Mouse (Mus musculus) kidney, embryonic 15.5 days (tissue): ENCODE data around the gene Lingo3. TPM values are rescaled to one million over a fixed set of nuclear protein-coding genes. Genes with fewer than 3 reads are reported as not detected.

Experiments used
- ATAC-seq: fragments of 200-750 bp; cut with Nextera tagmentation; replicated peaks from 2 replicates; pipeline ENCODE4 v1.8.0; 2017; ENCODE audit warnings: moderate TSS enrichment; ENCODE audit not compliant: low FRiP score
- H3K27ac ChIP-seq: fragments of 300-500 bp; sonication (generic); 2 replicates; pipeline ENCODE4 v1.5.1; 2015; ENCODE audit warnings: mild to moderate bottlenecking, inconsistent platforms
- H3K27me3 ChIP-seq: fragments of 300-500 bp; sonication (generic); 2 replicates; pipeline ENCODE4 v1.6.1; 2015; ENCODE audit warnings: inconsistent platforms
- H3K36me3 ChIP-seq: fragments of 300-500 bp; sonication (generic); 2 replicates; pipeline ENCODE4 v1.6.1; 2015; ENCODE audit warnings: inconsistent platforms
- H3K4me1 ChIP-seq: fragments of 300-500 bp; sonication (generic); 2 replicates; pipeline ENCODE4 v1.6.1; 2015; ENCODE audit warnings: inconsistent platforms
- H3K4me2 ChIP-seq: fragments of 300-500 bp; sonication (generic); 2 replicates; pipeline ENCODE4 v1.6.1; 2015; ENCODE audit warnings: moderate library complexity, mild to moderate bottlenecking, inconsistent platforms
- H3K4me3 ChIP-seq: fragments of 300-500 bp; sonication (generic); replicated peaks from 2 replicates; pipeline ENCODE4 v1.5.1; 2015; ENCODE audit warnings: mild to moderate bottlenecking, inconsistent platforms
- H3K9ac ChIP-seq: fragments of 300-500 bp; sonication (generic); 2 replicates; pipeline ENCODE4 v1.6.1; 2015; ENCODE audit warnings: mild to moderate bottlenecking, inconsistent platforms
- H3K9me3 ChIP-seq: fragments of 300-500 bp; sonication (generic); replicated peaks from 2 replicates; pipeline ENCODE4 v1.6.1; 2016; ENCODE audit warnings: inconsistent platforms
- WGBS: fragments of 180-500 bp; shearing (Covaris S2); methylation state at CpG from one replicate; pipeline ENCODE4 v1.1.7; 2015; ENCODE audit warnings: mixed read lengths; 5-methylcytosine and 5-hydroxymethylcytosine counted together
- polyA plus RNA-seq: library from polyadenylated mRNA; unstranded; fragments of >200 nt; fragmentation: Nextera tagmentation; extraction: Ambion mirVana; gene quantifications from 2 replicates; pipeline ENCODE4 v1.2.1, GENCODE M21; 2015

Lingo3 gene
- polyA plus RNA-seq, 1 experiment from 2014 or later: 0.83 TPM

GRCm38 (mm10) chr10:80804916-80805315 lies 38.9 kb downstream of the Lingo3 start, which contains the start of gene Amh:
Gene Amh (plus strand): TSS chr10:80805243.
- Histone ChIP-seq H3K9me3 (no peaks in the 10 kb centered on the region), H3K27me3 (peaks cover 10% of the 10 kb centered on the region), H3K4me1 (peaks cover 55% of the 10 kb centered on the region), H3K9ac (peak within 1 kb of the TSS; percentile 15; the same call in 1 of the 2 replicates), H3K4me3 (no peak within 1 kb of the TSS), H3K36me3 (peaks cover 54% of the 10 kb centered on the region), H3K4me2 (no peak within 1 kb of the TSS), H3K27ac (no peak within 1 kb of the TSS)
- 70% methylated on average over 6 of the region's 6 CpGs for WGBS
- no peak for ATAC-seq

- H3K4me3 ChIP-seq: no peak overlapping the region
- H3K36me3 ChIP-seq: peaks cover 54% of the 10 kb centered on the region
- H3K4me2 ChIP-seq: no peak overlapping the region
- H3K9ac ChIP-seq: no peak overlapping the region
- H3K9me3 ChIP-seq: no peaks in the 10 kb centered on the region
- H3K4me1 ChIP-seq: peaks cover 56% of the 10 kb centered on the region
- H3K27ac ChIP-seq: no peak overlapping the region
- H3K27me3 ChIP-seq: peaks cover 7% of the 10 kb centered on the region; the same call in 1 of the 2 replicates
- WGBS: 100% methylated on average over 2 of the region's 2 CpGs
- no peak for ATAC-seq
Observed at GRCm38 (mm10) chr10:80804340-80804739, 39.5 kb downstream of the Lingo3 start.

GRCm38 (mm10) chr10:80802996-80803395 lies 40.8 kb downstream of the Lingo3 start:
- 86% methylated on average over 3 of the region's 3 CpGs for WGBS
- H3K27ac ChIP-seq: no peak overlapping the region

GRCm38 (mm10) chr10:80802204-80802912 lies 41.5 kb downstream of the Lingo3 start:
- no peak for ATAC-seq
- H3K27me3 ChIP-seq: peaks cover 7% of the 10 kb centered on the region; the same call in 1 of the 2 replicates
- H3K36me3 ChIP-seq: peaks cover 54% of the 10 kb centered on the region
- WGBS: 84% methylated on average over 10 of the region's 10 CpGs
- no peak overlapping the region for H3K27ac ChIP-seq
- no peak overlapping the region for H3K4me2 ChIP-seq
- H3K4me3 ChIP-seq: no peak overlapping the region
- H3K9ac ChIP-seq: no peak overlapping the region
- no peaks in the 10 kb centered on the region for H3K9me3 ChIP-seq
- H3K4me1 ChIP-seq: peaks cover 38% of the 10 kb centered on the region

More at GRCm38 (mm10) chr10:80802996-80803395, 40.8 kb downstream of the Lingo3 start:
- Histone ChIP-seq H3K36me3 (peaks cover 54% of the 10 kb centered on the region), H3K9me3 (no peaks in the 10 kb centered on the region), H3K4me3 (no peak overlapping the region), H3K9ac (no peak overlapping the region), H3K27me3 (peaks cover 7% of the 10 kb centered on the region; the same call in 1 of the 2 replicates), H3K4me1 (peaks cover 44% of the 10 kb centered on the region), H3K4me2 (no peak overlapping the region)
- no peak for ATAC-seq

GRCm38 (mm10) chr10:80799070-80799566 lies 44.7 kb downstream of the Lingo3 start:
- peaks cover 31% of the 10 kb centered on the region for H3K4me1 ChIP-seq
- H3K27me3 ChIP-seq: no peaks in the 10 kb centered on the region
- peak overlapping the region; percentile 95 for H3K9ac ChIP-seq
- H3K4me3 ChIP-seq: peak overlapping the region; percentile 74
- no peaks in the 10 kb centered on the region for H3K9me3 ChIP-seq
- H3K4me2 ChIP-seq: peak overlapping the region; percentile 76
- whole genome bisulfite sequencing: 2% methylated on average over 18 of the region's 18 CpGs
- peak overlapping the region; percentile 99 for H3K27ac ChIP-seq
- ATAC-seq: no peak
- peaks cover 68% of the 10 kb centered on the region for H3K36me3 ChIP-seq

- peaks cover 68% of the 10 kb centered on the region for H3K36me3 ChIP-seq
- ATAC-seq: peak; percentile 92
- no peaks in the 10 kb centered on the region for H3K9me3 ChIP-seq
- H3K27ac ChIP-seq: peak within 1 kb of the TSS; percentile 99
- H3K4me3 ChIP-seq: peak within 1 kb of the TSS; percentile 74
- no peaks in the 10 kb centered on the region for H3K27me3 ChIP-seq
- H3K9ac ChIP-seq: peak within 1 kb of the TSS; percentile 95
- peak within 1 kb of the TSS; percentile 76 for H3K4me2 ChIP-seq
- WGBS: under 1% methylated on average over 104 of the region's 104 CpGs
- peaks cover 31% of the 10 kb centered on the region for H3K4me1 ChIP-seq
Observed at GRCm38 (mm10) chr10:80798150-80799006, 45.5 kb downstream of the Lingo3 start, which contains the start of the genes Sf3a2 and Plekhj1. Gene Sf3a2 (plus strand): TSS chr10:80798198. Gene Plekhj1 (minus strand): TSS chr10:80798626.

GRCm38 (mm10) chr10:80797186-80798149 lies 46.4 kb downstream of the Lingo3 start:
- H3K36me3 ChIP-seq: peaks cover 68% of the 10 kb centered on the region
- H3K4me1 ChIP-seq: peaks cover 33% of the 10 kb centered on the region
- WGBS: 2% methylated on average over 59 of the region's 59 CpGs
- H3K27me3 ChIP-seq: no peaks in the 10 kb centered on the region
- peak; percentile 76 for ATAC-seq
- peak overlapping the region; percentile 95 for H3K9ac ChIP-seq
- peak overlapping the region; percentile 76 for H3K4me2 ChIP-seq
- peak overlapping the region; percentile 99 for H3K27ac ChIP-seq
- peak overlapping the region; percentile 74 for H3K4me3 ChIP-seq
- no peaks in the 10 kb centered on the region for H3K9me3 ChIP-seq

GRCm38 (mm10) chr10:80796307-80796848 lies 47.5 kb downstream of the Lingo3 start:
- peaks cover 68% of the 10 kb centered on the region for H3K36me3 ChIP-seq
- H3K4me3 ChIP-seq: peak overlapping the region; percentile 74
- no peak for ATAC-seq
- 0 out of 2 replicates have a peak overlapping the region, but pooled peaks have one; percentile 18 for H3K27ac ChIP-seq
- H3K4me2 ChIP-seq: peak overlapping the region; percentile 76
- peaks cover 41% of the 10 kb centered on the region for H3K4me1 ChIP-seq
- peak overlapping the region; percentile 95 for H3K9ac ChIP-seq
- WGBS: 83% methylated on average over 9 of the region's 9 CpGs
- H3K27me3 ChIP-seq: no peaks in the 10 kb centered on the region
- H3K9me3 ChIP-seq: no peaks in the 10 kb centered on the region

- Histone ChIP-seq H3K9me3 (no peaks in the 10 kb centered on the region), H3K9ac (no peak overlapping the region), H3K27me3 (no peaks in the 10 kb centered on the region), H3K36me3 (peaks cover 71% of the 10 kb centered on the region), H3K4me2 (no peak overlapping the region), H3K27ac (0 out of 2 replicates have a peak overlapping the region, but pooled peaks have one; percentile 3), H3K4me3 (no peak overlapping the region), H3K4me1 (peaks cover 35% of the 10 kb centered on the region)
- no peak for ATAC-seq
- WGBS: 89% methylated on average over 8 of the region's 8 CpGs
Observed at GRCm38 (mm10) chr10:80794750-80795149, 49.1 kb downstream of the Lingo3 start.

- Histone ChIP-seq H3K27me3 (no peaks in the 10 kb centered on the region), H3K4me1 (peaks cover 29% of the 10 kb centered on the region), H3K4me3 (no peak overlapping the region), H3K27ac (no peak overlapping the region), H3K9me3 (no peaks in the 10 kb centered on the region), H3K36me3 (peaks cover 80% of the 10 kb centered on the region), H3K9ac (no peak overlapping the region), H3K4me2 (no peak overlapping the region)
- 91% methylated on average over 4 of the region's 4 CpGs for WGBS
- ATAC-seq: no peak
Observed at GRCm38 (mm10) chr10:80793803-80794202, 50.0 kb downstream of the Lingo3 start.
